Mouse (Mus musculus) CH12.LX (cell line): ENCODE measurements at regions not wholly inside any gene's neighbourhood (a gene's known extent, or its start where the extent isn't known, plus 50 kb on each side); places are given as distances from the start of the nearest gene placed in this dataset.
A peak's percentile ranks its signal among the peaks of the same experiment; 100 is the strongest.

ENCODE experiments used
- DNase-seq: peaks from one replicate; pipeline ENCODE4 v3.0.0-alpha.2; 2013; ENCODE audit errors: extremely low read depth
- H3K27ac ChIP-seq: 2 replicates; pipeline ENCODE4 v1.5.1; 2012; ENCODE audit warnings: low read depth, mild to moderate bottlenecking, control low read depth, moderate library complexity; ENCODE audit not compliant: insufficient read depth
- H3K27me3 ChIP-seq: replicated peaks from 2 replicates; pipeline ENCODE3; 2012; ENCODE audit warnings: inconsistent platforms
- H3K36me3 ChIP-seq, 2 experiments: replicated peaks in 1 of 2; 2 replicates each; pipeline versions ENCODE3 to v1.6.1; 2012; ENCODE audit warnings: inconsistent platforms in 1 of 2, low read length in 1 of 2, mild to moderate bottlenecking in 1 of 2, mixed read lengths in 1 of 2, moderate library complexity in 1 of 2; ENCODE audit not compliant: control insufficient read depth in 1 of 2, insufficient read depth in 1 of 2
- H3K4me1 ChIP-seq, 2 experiments: 2 replicates each; pipeline ENCODE4 v1.6.1; 2012; ENCODE audit warnings: inconsistent platforms in 1 of 2, moderate library complexity in 1 of 2; ENCODE audit not compliant: insufficient read depth in 2 of 2, control insufficient read depth in 1 of 2
- H3K4me2 ChIP-seq: 2 replicates; pipeline ENCODE4 v1.6.1; 2012; ENCODE audit warnings: low read depth, mild to moderate bottlenecking, control low read depth; ENCODE audit not compliant: poor library complexity, insufficient read depth, severe bottlenecking
- H3K4me3 ChIP-seq, 3 experiments: fragments of 150-350 bp in 1 of 3; sonication (generic) in 1 of 3; replicated peaks in 1 of 3; 2 replicates each; pipeline versions ENCODE3 to v1.5.1; 2011 to 2012; ENCODE audit warnings: low read depth in 2 of 3, low read length in 2 of 3, mild to moderate bottlenecking in 2 of 3, moderate library complexity in 2 of 3, control low read depth in 1 of 3, improper control_type of control experiment in 1 of 3, inconsistent platforms in 1 of 3, mixed read lengths in 1 of 3; ENCODE audit not compliant: poor library complexity in 1 of 3
- H3K79me2 ChIP-seq: replicated peaks from 2 replicates; pipeline ENCODE4 v1.6.1; 2012; ENCODE audit warnings: mild to moderate bottlenecking, moderate library complexity; ENCODE audit not compliant: control insufficient read depth, poor library complexity, insufficient read depth, severe bottlenecking; ENCODE audit errors: extremely low read depth
- H3K9ac ChIP-seq: 2 replicates; pipeline ENCODE4 v1.6.1; 2012; ENCODE audit warnings: low read depth, mild to moderate bottlenecking, control low read depth, moderate library complexity; ENCODE audit not compliant: insufficient read depth
- H3K9me3 ChIP-seq: replicated peaks from 2 replicates; pipeline ENCODE3; 2012; ENCODE audit warnings: low read length, inconsistent platforms, mixed read lengths
- BHLHE40 ChIP-seq: IDR thresholded peaks from 2 replicates; pipeline ENCODE4 v1.6.1; 2011; ENCODE audit warnings: mild to moderate bottlenecking, low read depth, low read length, improper control_type of control experiment
- CHD1 ChIP-seq: IDR thresholded peaks from 2 replicates; pipeline ENCODE4 v1.6.1; 2012; ENCODE audit warnings: low read depth, low read length, improper control_type of control experiment, inconsistent platforms
- CHD2 ChIP-seq: IDR thresholded peaks from 2 replicates; pipeline ENCODE4 v1.6.1; 2011; ENCODE audit warnings: low read length, improper control_type of control experiment
- CTCF ChIP-seq, 2 experiments: IDR thresholded peaks in 1 of 2; conservative IDR thresholded peaks in 1 of 2; 2 replicates each; pipeline ENCODE4 v1.5.1; 2011 to 2012; ENCODE audit warnings: low read depth in 2 of 2, low read length in 2 of 2, improper control_type of control experiment in 1 of 2, inconsistent platforms in 1 of 2, mild to moderate bottlenecking in 1 of 2, moderate library complexity in 1 of 2
- ELF1 ChIP-seq: IDR thresholded peaks from 2 replicates; pipeline ENCODE4 v1.6.1; 2014; ENCODE audit warnings: low read depth, mild to moderate bottlenecking, inconsistent platforms, low read length, improper control_type of control experiment
- EP300 ChIP-seq: IDR thresholded peaks from 2 replicates; pipeline ENCODE4 v1.6.1; 2011; ENCODE audit warnings: low read length, improper control_type of control experiment
- ETS1 ChIP-seq: conservative IDR thresholded peaks from 2 replicates; pipeline ENCODE4 v1.6.1; 2012; ENCODE audit warnings: low read depth, mild to moderate bottlenecking, inconsistent platforms, low read length, improper control_type of control experiment, moderate library complexity
- IRF4 ChIP-seq: IDR thresholded peaks from 2 replicates; pipeline ENCODE4 v1.6.1; 2014; ENCODE audit warnings: low read depth, mild to moderate bottlenecking, inconsistent platforms, low read length, improper control_type of control experiment
- KAT2A ChIP-seq: IDR thresholded peaks from 2 replicates; pipeline ENCODE4 v1.6.1; 2012; ENCODE audit warnings: low read length, improper control_type of control experiment, inconsistent platforms; ENCODE audit not compliant: insufficient replicate concordance
- MAFK ChIP-seq: IDR thresholded peaks from 2 replicates; pipeline ENCODE4 v1.6.1; 2011; ENCODE audit warnings: low read length, improper control_type of control experiment; ENCODE audit not compliant: insufficient replicate concordance
- MAZ ChIP-seq: IDR thresholded peaks from 2 replicates; pipeline ENCODE4 v1.6.1; 2012; ENCODE audit warnings: low read depth, mild to moderate bottlenecking, inconsistent platforms, low read length, improper control_type of control experiment, moderate library complexity
- MEF2A ChIP-seq: IDR thresholded peaks from 2 replicates; pipeline ENCODE4 v1.6.1; 2014; ENCODE audit warnings: low read depth, mild to moderate bottlenecking, inconsistent platforms, low read length, improper control_type of control experiment, borderline replicate concordance
- MXI1 ChIP-seq: IDR thresholded peaks from 2 replicates; pipeline ENCODE4 v1.6.1; 2011; ENCODE audit warnings: mild to moderate bottlenecking, low read depth, low read length, improper control_type of control experiment
- NELFE ChIP-seq: IDR thresholded peaks from 2 replicates; pipeline ENCODE4 v1.6.1; 2011; ENCODE audit warnings: low read depth, low read length, improper control_type of control experiment
- PAX5 ChIP-seq: IDR thresholded peaks from 2 replicates; pipeline ENCODE4 v1.6.1; 2012; ENCODE audit warnings: low read length, inconsistent platforms, mixed read lengths
- POLR2A ChIP-seq: IDR thresholded peaks from 2 replicates; pipeline ENCODE4 v1.6.1; 2011; ENCODE audit warnings: low read depth, mild to moderate bottlenecking, improper control_type of control experiment, low read length
- POLR2AphosphoS2 ChIP-seq: IDR thresholded peaks from 2 replicates; pipeline ENCODE4 v1.6.1; 2011; ENCODE audit warnings: low read depth, low read length, improper control_type of control experiment
- SIN3A ChIP-seq: IDR thresholded peaks from 2 replicates; pipeline ENCODE4 v1.6.1; 2012; ENCODE audit warnings: low read length, improper control_type of control experiment, inconsistent platforms
- SMC3 ChIP-seq: IDR thresholded peaks from 2 replicates; pipeline ENCODE4 v1.6.1; 2011; ENCODE audit warnings: low read depth, low read length, improper control_type of control experiment
- TBP ChIP-seq: conservative IDR thresholded peaks from 2 replicates; pipeline ENCODE4 v1.6.1; 2011; ENCODE audit warnings: low read depth, low read length, improper control_type of control experiment
- TCF12 ChIP-seq: IDR thresholded peaks from 2 replicates; pipeline ENCODE4 v1.6.1; 2014; ENCODE audit warnings: low read depth, mild to moderate bottlenecking, inconsistent platforms, low read length, improper control_type of control experiment
- ZC3H11A ChIP-seq: IDR thresholded peaks from 2 replicates; pipeline ENCODE4 v1.6.1; 2012; ENCODE audit warnings: low read depth, mild to moderate bottlenecking, inconsistent platforms, low read length, improper control_type of control experiment
- ZMIZ1 ChIP-seq: IDR thresholded peaks from 2 replicates; pipeline ENCODE4 v1.6.1; 2012; ENCODE audit warnings: low read depth, mild to moderate bottlenecking, inconsistent platforms, low read length, improper control_type of control experiment
- ZNF384 ChIP-seq: IDR thresholded peaks from 2 replicates; pipeline ENCODE4 v1.6.1; 2012; ENCODE audit warnings: low read depth, low read length, improper control_type of control experiment, inconsistent platforms
- dilution Hi-C: fragments of 300-500 bp; cut with MboI; formaldehyde crosslinking; loops from 2 replicates; pipeline ENCODE4 v1.14.3; 2020; ENCODE audit warnings: low sequenced_read_pairs; ENCODE audit not compliant: extremely low pct_unique_long_range_greater_than_20kb, extremely low pct_ligation_motif_present
- in situ Hi-C: fragments of 300-500 bp; cut with MboI; formaldehyde crosslinking; loops from 3 replicates; pipeline ENCODE4 v1.14.3; 2019; ENCODE audit warnings: low sequenced_read_pairs, low pct_ligation_motif_present, low pct_unique_long_range_greater_than_20kb, mixed read lengths

DNA sequence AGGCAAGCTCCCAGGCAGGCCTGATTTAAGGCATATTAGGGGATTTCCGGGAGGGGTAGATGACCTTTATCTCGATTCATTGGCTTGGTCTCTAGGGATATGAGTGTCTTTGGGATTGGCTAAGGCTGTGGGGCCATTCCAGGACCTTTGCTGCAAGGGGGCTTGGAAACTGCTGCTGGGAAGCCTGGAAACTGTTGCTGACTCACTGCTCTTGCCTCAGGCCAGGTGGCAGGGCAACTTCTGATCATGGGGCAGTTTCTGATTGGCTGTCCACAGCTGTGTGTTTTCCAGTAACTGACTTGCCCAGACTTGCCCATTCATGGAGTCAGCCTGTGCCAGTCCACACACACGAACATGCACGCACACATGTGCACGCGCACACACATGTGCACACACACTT lies 349.8 kb upstream of the 4930452B06Rik start:
- DNase-seq = peak; percentile 53
- Histone ChIP-seq H3K36me3 (no peaks in the 10 kb centered on the region), H3K27ac (no peak overlapping the region), H3K9me3 (no peaks in the 10 kb centered on the region), H3K9ac (no peak overlapping the region), H3K4me2 (no peak overlapping the region), H3K4me3 (no peak overlapping the region), H3K27me3 (no peaks in the 10 kb centered on the region), H3K4me1 (peaks cover 0 to 6% of the 10 kb centered on the region in 2 experiments; a peak in 2 of 4 replicates), H3K79me2 (no peaks in the 10 kb centered on the region)
- in situ Hi-C loops (no loop called here), dilution Hi-C loops (no loop called here)
- no peak for TF ChIP-seq POLR2AphosphoS2
- TF ChIP-seq ZMIZ1 = no peak
- TF ChIP-seq POLR2A = no peak
- no peak for TF ChIP-seq BHLHE40
- TF ChIP-seq MEF2A = no peak
- no peak for TF ChIP-seq ETS1
- TF ChIP-seq EP300 = peak; percentile 40; the same call in 1 of the 2 replicates
- no peak for TF ChIP-seq KAT2A
- TF ChIP-seq TCF12 = 0 out of 2 replicates have a peak, but pooled peaks have one; percentile 37
- TF ChIP-seq SMC3 = no peak
- TF ChIP-seq ZNF384 = no peak
- no peak for TF ChIP-seq TBP
- no peak for TF ChIP-seq MXI1
- TF ChIP-seq CHD1 = no peak

DNA sequence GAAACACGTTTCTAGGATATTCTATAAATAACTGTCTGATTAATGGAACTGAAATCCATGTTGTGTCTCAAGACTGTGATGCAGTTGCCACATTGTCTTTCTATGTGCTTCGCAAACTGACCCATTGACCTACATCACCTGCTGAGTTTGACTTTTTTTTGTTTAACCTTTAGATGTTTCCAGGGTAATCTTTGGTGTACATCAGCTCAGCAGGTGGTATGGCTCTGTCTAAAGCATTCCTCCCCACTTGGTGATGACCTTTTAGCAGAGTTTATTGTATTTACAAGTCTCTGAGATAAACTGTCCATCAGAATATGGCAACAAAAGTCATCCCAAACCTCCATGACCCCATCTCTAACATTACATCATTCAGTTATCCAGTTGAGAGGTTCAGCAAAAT lies 337.0 kb upstream of the 4930452B06Rik start:
- no peaks in the 10 kb centered on the region for H3K27me3 ChIP-seq
- in situ Hi-C loops = no loop called here
- no peak for DNase-seq
- H3K4me2 ChIP-seq = no peak overlapping the region
- H3K79me2 ChIP-seq = no peaks in the 10 kb centered on the region
- no peaks in the 10 kb centered on the region for H3K9me3 ChIP-seq
- H3K9ac ChIP-seq = no peak overlapping the region
- no peaks in the 10 kb centered on the region for H3K36me3 ChIP-seq
- no peaks in the 10 kb centered on the region for H3K4me1 ChIP-seq
- TF ChIP-seq ELF1 = no peak
- TF ChIP-seq MAZ = no peak
- no peak for TF ChIP-seq CHD1
- TF ChIP-seq TBP = no peak
- TF ChIP-seq CTCF (conservative IDR thresholded peaks at IDR 0.05 in 1 of 2, IDR thresholded peaks at IDR 0.05 in 1 of 2; ENCODE audit: low read depth in 2 of 2, low read length in 2 of 2) = no peak
- TF ChIP-seq POLR2A = no peak
- no peak for TF ChIP-seq KAT2A
- TF ChIP-seq IRF4 = no peak
- TF ChIP-seq PAX5 = no peak
- TF ChIP-seq MEF2A = no peak
- no peak for TF ChIP-seq SIN3A
- no peak for TF ChIP-seq POLR2AphosphoS2
- TF ChIP-seq BHLHE40 = no peak
- TF ChIP-seq ZC3H11A = no peak
- no peak for TF ChIP-seq CHD2
- TF ChIP-seq NELFE = no peak
- no peak for TF ChIP-seq MAFK
- dilution Hi-C loops = no loop called here
- H3K27ac ChIP-seq = no peak overlapping the region
- no peak overlapping the region for H3K4me3 ChIP-seq
